Mouse (Mus musculus) ES-Bruce4 (cell line): Measurements from ENCODE around the gene Defb25.

Experiments used
- CTCF ChIP-seq: IDR thresholded peaks from one replicate; pipeline ENCODE4 v1.8.1; 2011; ENCODE audit warnings: low read depth, low read length
- POLR2A ChIP-seq: IDR thresholded peaks from one replicate; pipeline ENCODE4 v1.8.1; 2011; ENCODE audit warnings: low read length; ENCODE audit not compliant: insufficient read depth

DNA sequence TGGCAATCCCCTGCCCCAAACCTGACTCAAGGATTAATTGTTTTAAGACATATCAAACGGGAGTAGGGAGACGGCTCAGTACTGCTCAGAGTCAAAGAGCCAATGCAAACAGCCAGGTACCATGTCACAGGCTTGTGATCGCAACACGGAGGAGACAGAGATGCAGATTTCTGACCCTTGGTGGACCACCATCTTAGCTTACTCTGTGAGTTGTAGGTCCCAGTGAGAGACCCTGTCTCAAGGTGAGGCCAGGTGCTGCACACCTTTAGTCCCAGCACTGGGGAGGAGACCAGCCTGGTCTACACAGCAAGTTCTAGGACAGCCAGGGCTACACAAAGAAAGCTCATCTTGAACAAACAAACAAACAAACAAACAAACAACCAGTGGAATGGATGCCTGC lies 14.5 kb upstream of the Defb25 start:
- TF ChIP-seq CTCF (no peak), POLR2A (no peak)
